Mouse (Mus musculus): ENCODE measurements around the gene Ino80b.

The Ino80b gene

GRCm38 (mm10) chr6:83117165-83117438 lies 8.1 kb downstream of the Ino80b start:
- no peak for DNase-seq (ENCODE audit: low spot score)

GRCm38 (mm10) chr6:83116373-83117164 lies 8.7 kb downstream of the Ino80b start:
- DNase-seq (ENCODE audit: low spot score), result no peak

- no peak for DNase-seq (ENCODE audit: low spot score)
These were observed 9.4 kb downstream of the Ino80b start for GRCm38 (mm10) chr6:83115682-83116372.

GRCm38 (mm10) chr6:83115011-83115671 lies 10.1 kb downstream of the Ino80b start, which contains the start of gene Mogs:
Mogs (plus strand) TSS chr6:83115496.
- DNase-seq (ENCODE audit: low spot score), result peak; percentile 88

GRCm38 (mm10) chr6:83111510-83112136 lies 13.6 kb downstream of the Ino80b start:
- DNase-seq (ENCODE audit: low spot score), result no peak

GRCm38 (mm10) chr6:83108762-83109668 lies 16.2 kb downstream of the Ino80b start, which contains the start of gene Mrpl53:
Mrpl53 (plus strand) TSS chr6:83109040.
- DNase-seq (ENCODE audit: low spot score), result peak; percentile 61

- peak; percentile 77 for DNase-seq (ENCODE audit: low spot score)
These were observed 17.4 kb downstream of the Ino80b start for GRCm38 (mm10) chr6:83107566-83108400.

- DNase-seq (ENCODE audit: low spot score), result no peak
These were observed 21.1 kb downstream of the Ino80b start for GRCm38 (mm10) chr6:83104158-83104557.

GRCm38 (mm10) chr6:83103130-83103650 lies 22.0 kb downstream of the Ino80b start:
- no peak for DNase-seq (ENCODE audit: low spot score)

- DNase-seq (ENCODE audit: low spot score), result peak; percentile 58
These were observed 23.3 kb downstream of the Ino80b start for GRCm38 (mm10) chr6:83101688-83102556.

- DNase-seq (ENCODE audit: low spot score), result peak; percentile 77
These were observed 23.9 kb downstream of the Ino80b start, which contains the start of the genes Ccdc142 and Gm42688 for GRCm38 (mm10) chr6:83101316-83101687. Ccdc142 (plus strand) TSS chr6:83101601. Gm42688 (plus strand) TSS chr6:83101617.

- DNase-seq (ENCODE audit: low spot score), result no peak
These were observed 26.8 kb downstream of the Ino80b start for GRCm38 (mm10) chr6:83098411-83098810.

GRCm38 (mm10) chr6:83095968-83096367 lies 29.3 kb downstream of the Ino80b start:
- DNase-seq (ENCODE audit: low spot score), result no peak

GRCm38 (mm10) chr6:83092416-83093127 lies 32.7 kb downstream of the Ino80b start:
- DNase-seq (ENCODE audit: low spot score), result no peak

- DNase-seq (ENCODE audit: low spot score), result no peak
These were observed 37.3 kb downstream of the Ino80b start for GRCm38 (mm10) chr6:83087926-83088260.

GRCm38 (mm10) chr6:83087205-83087925 lies 37.9 kb downstream of the Ino80b start:
- no peak for DNase-seq (ENCODE audit: low spot score)

GRCm38 (mm10) chr6:83086121-83087035 lies 38.9 kb downstream of the Ino80b start, which contains the start of gene Lbx2:
Lbx2 (plus strand) TSS chr6:83086367.
- no peak for DNase-seq (ENCODE audit: low spot score)
